Comparison of ENCODE assay signal across 8 mouse cellular contexts in the genomic region with DNA sequence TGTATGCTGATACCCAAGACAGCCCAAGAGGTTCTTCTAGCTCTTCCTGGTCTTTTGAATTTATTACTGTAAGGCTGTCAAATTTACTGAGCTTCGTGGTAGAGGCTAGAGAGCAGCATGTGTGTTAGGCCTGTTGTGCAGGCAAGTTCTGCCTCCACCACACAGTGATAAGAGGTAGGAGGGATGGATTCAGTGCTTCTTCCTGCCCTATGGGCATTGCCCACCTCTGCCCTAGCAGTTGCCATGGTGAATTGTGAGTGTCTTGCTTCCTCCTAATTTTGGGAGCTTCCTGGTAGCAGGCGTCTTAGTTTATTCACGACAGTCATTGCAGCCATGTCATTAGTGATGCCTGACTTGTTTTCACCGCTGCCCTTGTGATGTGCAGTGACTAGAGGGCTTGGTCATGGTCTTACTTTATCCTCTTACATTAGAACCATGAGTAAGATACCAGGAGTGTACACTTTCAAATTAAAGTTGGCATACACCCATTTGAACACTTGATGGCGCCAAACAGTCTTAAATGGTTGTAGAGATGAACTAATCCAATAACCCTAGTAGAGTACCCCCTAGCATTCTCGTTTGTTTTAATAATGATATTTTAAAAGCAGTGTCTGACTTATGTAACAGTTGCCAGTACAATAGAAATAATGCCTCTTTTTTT. TPM values are rescaled to one million over a fixed set of nuclear protein-coding genes. Genes with fewer than 3 reads are reported as not detected.
DNase-seq lines count a peak whose midpoint lies in the region; ATAC-seq and TF ChIP-seq lines count a peak whose summit lies in the region.
"Had no signal": no experiment of that assay in that cellular context is flagged by ENCODE, and none has a peak within 500 bp of the region (broad histone marks: within the 10 kb centered on the region; RNA-seq: fewer than 3 reads in every experiment).

No protein-coding gene starts in this region.

- intact Hi-C loops in heart, postnatal 14 days (cut with DNase I) = loop anchor here (5.0 kb wide), 1 partner anchor 178 kb away; no protein-coding TSS in a partner anchor

- 35% methylated on average over 6 of the region's 6 CpGs for WGBS in liver, embryonic 13.5 days (ENCODE audit: insufficient replicate concordance)
- WGBS in liver, embryonic 12.5 days (ENCODE audit: insufficient replicate concordance) = 44% methylated on average over 6 of the region's 6 CpGs
- WGBS in midbrain, postnatal 0 days = 22% methylated on average over 6 of the region's 6 CpGs

- ATAC-seq in liver, embryonic 13.5 days (ENCODE audit: low read depth) = no peak
- no peak for ATAC-seq in liver, embryonic 12.5 days
- peak; percentile 60; the same call in 1 of the 2 replicates for ATAC-seq in midbrain, postnatal 0 days (ENCODE audit: low FRiP score)

- H3K27me3 ChIP-seq in liver, embryonic 13.5 days = no peaks in the 10 kb centered on the region
- no peaks in the 10 kb centered on the region for H3K27me3 ChIP-seq in liver, embryonic 12.5 days (replicated peaks)
- no peaks in the 10 kb centered on the region for H3K27me3 ChIP-seq in midbrain, postnatal 0 days (ENCODE audit: insufficient read depth, low read length)
- H3K27me3 ChIP-seq: neural tube, embryonic 13.5 days had no signal

- DNase-seq in liver, embryonic 13.5 days = peak; percentile 9
- peak; percentile 46 for DNase-seq in MEL-GATA-1-ER (ENCODE audit: extremely low read depth, low read depth)
- DNase-seq in cerebellum, adult 18-20 months = peak; percentile 28 to 41
- peak; percentile 16 to 63 for DNase-seq in heart, postnatal 14 days
- DNase-seq in layer of hippocampus, postnatal 14 days (ENCODE audit: low spot score in 2 of 2) = peak; percentile 31 to 78
- peak; percentile 88 for DNase-seq in midbrain, postnatal 0 days (ENCODE audit: low spot score)

- H3K27ac ChIP-seq in liver, embryonic 13.5 days = no peak overlapping the region
- no peak overlapping the region for H3K27ac ChIP-seq in liver, embryonic 12.5 days
- H3K27ac ChIP-seq in midbrain, postnatal 0 days (ENCODE audit: low read depth, low read length) = no peak overlapping the region
- H3K27ac ChIP-seq: neural tube, embryonic 13.5 days had no signal

- peaks cover 8% of the 10 kb centered on the region for H3K36me3 ChIP-seq in liver, embryonic 13.5 days
- peaks cover 34% of the 10 kb centered on the region for H3K36me3 ChIP-seq in liver, embryonic 12.5 days
- H3K36me3 ChIP-seq in midbrain, postnatal 0 days (ENCODE audit: insufficient read depth, low read length) = peaks cover 19% of the 10 kb centered on the region

- no peaks in the 10 kb centered on the region for H3K4me1 ChIP-seq in liver, embryonic 13.5 days (replicated peaks)
- no peaks in the 10 kb centered on the region for H3K4me1 ChIP-seq in liver, embryonic 12.5 days
- H3K4me1 ChIP-seq in midbrain, postnatal 0 days (ENCODE audit: insufficient read depth, low read length) = no peaks in the 10 kb centered on the region
- H3K4me1 ChIP-seq: neural tube, embryonic 13.5 days had no signal

- TF ChIP-seq CTCF in midbrain, postnatal 0 days (IDR thresholded peaks at IDR 0.05) = peak; percentile 87

- H3K4me3 ChIP-seq in liver, embryonic 13.5 days (replicated peaks) = no peak overlapping the region
- H3K4me3 ChIP-seq in liver, embryonic 12.5 days = no peak overlapping the region
- no peak overlapping the region for H3K4me3 ChIP-seq in midbrain, postnatal 0 days (ENCODE audit: low read depth, low read length)
- H3K4me3 ChIP-seq: neural tube, embryonic 13.5 days had no signal

- H3K9ac ChIP-seq in liver, embryonic 13.5 days = no peak overlapping the region
- H3K9ac ChIP-seq in liver, embryonic 12.5 days = no peak overlapping the region
- no peak overlapping the region for H3K9ac ChIP-seq in midbrain, postnatal 0 days (replicated peaks; ENCODE audit: low read length, poor library complexity, severe bottlenecking)
- H3K9ac ChIP-seq: neural tube, embryonic 13.5 days had no signal

- H3K4me2 ChIP-seq in liver, embryonic 13.5 days = no peak overlapping the region
- H3K4me2 ChIP-seq in liver, embryonic 12.5 days = no peak overlapping the region
- H3K4me2 ChIP-seq in midbrain, postnatal 0 days (ENCODE audit: low read depth, low read length, poor library complexity, severe bottlenecking) = no peak overlapping the region
- H3K4me2 ChIP-seq: neural tube, embryonic 13.5 days had no signal

- H3K9me3 ChIP-seq in liver, embryonic 13.5 days (replicated peaks) = no peaks in the 10 kb centered on the region
- H3K9me3 ChIP-seq in liver, embryonic 12.5 days (replicated peaks) = no peaks in the 10 kb centered on the region
- H3K9me3 ChIP-seq in midbrain, postnatal 0 days (ENCODE audit: low read length) = no peaks in the 10 kb centered on the region
- H3K9me3 ChIP-seq: neural tube, embryonic 13.5 days had no signal

RNA-seq across cellular contexts. Expression of a gene that starts 25.3 kb away (rescaled TPM):
- 3.8 and 5.2 TPM in 2 replicates for polyA plus RNA-seq in liver, embryonic 13.5 days (2015; fragmentation: Nextera tagmentation; extraction: Ambion mirVana)
- 6.1 and 7.0 TPM in 2 replicates for polyA plus RNA-seq in liver, embryonic 12.5 days (2016; fragmentation: Nextera tagmentation; extraction: Ambion mirVana)
- 10 to 100 TPM; 15.1 to 15.6 TPM for total RNA-seq in heart, postnatal 14 days (2021)
- 10 to 100 TPM; 29.6 to 30.1 TPM for total RNA-seq in layer of hippocampus, postnatal 14 days (2021)
- total RNA-seq in midbrain, postnatal 0 days (2014; rRNA removed) = 16.6 and 19.0 TPM in 2 replicates
- 14.5 and 18.8 TPM in 2 replicates for polyA plus RNA-seq in midbrain, postnatal 0 days (2015; fragmentation: Nextera tagmentation; extraction: Ambion mirVana)

RNA-seq across cellular contexts. Expression of a gene that starts 40.4 kb away (rescaled TPM):
- polyA plus RNA-seq in liver, embryonic 13.5 days (2015; fragmentation: Nextera tagmentation; extraction: Ambion mirVana) = not detected in 2 replicates
- polyA plus RNA-seq in liver, embryonic 12.5 days (2016; fragmentation: Nextera tagmentation; extraction: Ambion mirVana) = not detected in 2 replicates
- total RNA-seq in heart, postnatal 14 days (2021) = under 1 TPM; 0.07 to 0.12 TPM
- total RNA-seq in layer of hippocampus, postnatal 14 days (2021) = not detected
- 0.94 and 1.3 TPM in 2 replicates for total RNA-seq in midbrain, postnatal 0 days (2014; rRNA removed)
- 0.33 and 0.38 TPM in 2 replicates for polyA plus RNA-seq in midbrain, postnatal 0 days (2015; fragmentation: Nextera tagmentation; extraction: Ambion mirVana)
- polyA plus RNA-seq: neural tube, embryonic 13.5 days had no signal

Comparison
In these comparisons a context has a peak if more than half of its experiments do, and no peak if none do; other contexts are left out.
1. DNase-seq: peak in every context shown above with its lines; median percentile 88 in midbrain, postnatal 0 days; 54 in layer of hippocampus, postnatal 14 days; 46 in MEL-GATA-1-ER; 40 in heart, postnatal 14 days; 34 in cerebellum, adult 18-20 months; 9 in liver, embryonic 13.5 days.